Mouse (Mus musculus) hindbrain, embryonic 12.5 days (tissue): ENCODE measurements around the gene Atp5g1. TPM values are rescaled to one million over a fixed set of nuclear protein-coding genes. Genes with fewer than 3 reads are reported as not detected.

Experiments
- ATAC-seq: fragments of 200-750 bp; cut with Nextera tagmentation; 2 replicates; pipeline ENCODE4 v1.8.0; 2017; ENCODE audit warnings: moderate TSS enrichment; ENCODE audit not compliant: low FRiP score
- H3K27ac ChIP-seq: fragments of 300-500 bp; sonication (generic); 2 replicates; pipeline ENCODE4 v1.5.1; 2016; ENCODE audit warnings: mild to moderate bottlenecking
- H3K27me3 ChIP-seq: fragments of 300-500 bp; sonication (generic); 2 replicates; pipeline ENCODE4 v1.6.1; 2016; ENCODE audit warnings: mild to moderate bottlenecking
- H3K36me3 ChIP-seq: fragments of 300-500 bp; sonication (generic); 2 replicates; pipeline ENCODE4 v1.6.1; 2016; ENCODE audit warnings: mild to moderate bottlenecking
- H3K4me1 ChIP-seq: fragments of 300-500 bp; sonication (generic); 2 replicates; pipeline ENCODE4 v1.6.1; 2016
- H3K4me2 ChIP-seq: fragments of 300-500 bp; sonication (generic); replicated peaks from 2 replicates; pipeline ENCODE4 v1.6.1; 2016; ENCODE audit warnings: mild to moderate bottlenecking
- H3K4me3 ChIP-seq: fragments of 300-500 bp; sonication (generic); 2 replicates; pipeline ENCODE4 v1.5.1; 2016; ENCODE audit warnings: mild to moderate bottlenecking
- H3K9ac ChIP-seq: fragments of 300-500 bp; sonication (generic); 2 replicates; pipeline ENCODE4 v1.6.1; 2016; ENCODE audit warnings: mild to moderate bottlenecking, moderate library complexity
- H3K9me3 ChIP-seq: fragments of 300-500 bp; sonication (generic); replicated peaks from 2 replicates; pipeline ENCODE4 v1.6.1; 2016; ENCODE audit warnings: mild to moderate bottlenecking
- WGBS: fragments of 180-500 bp; shearing (Covaris S2); methylation state at CpG from one replicate; pipeline ENCODE4 v1.1.7; 2016; 5-methylcytosine and 5-hydroxymethylcytosine counted together
- polyA plus RNA-seq: library from polyadenylated mRNA; unstranded; fragments of >200 nt; fragmentation: Nextera tagmentation; extraction: Ambion mirVana; gene quantifications from 2 replicates; pipeline ENCODE4 v1.2.1, GENCODE M21; 2016

The Atp5g1 gene
- polyA plus RNA-seq, 1 experiment from 2014 or later: 424 TPM

DNA sequence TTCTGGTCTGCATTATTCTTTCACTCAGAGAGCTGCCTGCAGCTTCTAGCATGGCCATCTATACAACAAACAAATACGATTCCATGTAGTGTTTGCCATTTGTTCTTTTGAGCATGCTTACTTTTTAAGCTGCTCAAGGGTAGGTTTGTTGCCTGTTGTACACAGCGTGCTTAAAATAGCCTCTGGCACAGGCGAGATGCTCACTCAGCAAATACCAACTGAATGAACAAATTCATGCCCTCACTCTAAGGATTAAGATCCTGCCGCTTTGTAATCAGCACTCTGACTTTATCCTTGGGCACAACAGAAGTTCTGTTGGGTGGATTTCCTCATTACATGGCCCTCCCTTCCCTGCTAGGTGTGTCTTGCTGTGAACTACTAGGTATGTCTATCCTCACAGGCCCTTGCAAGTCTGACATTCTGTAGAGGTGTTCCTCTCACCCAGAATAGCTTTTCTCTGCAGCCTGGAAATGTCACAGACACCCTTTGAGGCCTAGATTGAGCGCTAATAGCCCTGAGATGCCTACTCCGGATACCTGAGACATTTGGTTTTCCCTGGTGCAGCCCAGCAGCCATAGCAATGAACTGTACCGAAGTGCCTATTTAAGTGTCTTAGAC lies 17.3 kb upstream of the Atp5g1 start:
- no peak overlapping the region for H3K9ac ChIP-seq
- WGBS: 46% methylated on average over 7 of the region's 7 CpGs
- H3K27me3 ChIP-seq: peaks cover 6% of the 10 kb centered on the region; the same call in 1 of the 2 replicates
- no peaks in the 10 kb centered on the region; the same call in 1 of the 2 replicates for H3K9me3 ChIP-seq
- no peak overlapping the region for H3K4me2 ChIP-seq
- H3K27ac ChIP-seq: no peak overlapping the region
- ATAC-seq: no peak
- no peaks in the 10 kb centered on the region for H3K36me3 ChIP-seq
- no peak overlapping the region for H3K4me3 ChIP-seq
- H3K4me1 ChIP-seq: no peaks in the 10 kb centered on the region

DNA sequence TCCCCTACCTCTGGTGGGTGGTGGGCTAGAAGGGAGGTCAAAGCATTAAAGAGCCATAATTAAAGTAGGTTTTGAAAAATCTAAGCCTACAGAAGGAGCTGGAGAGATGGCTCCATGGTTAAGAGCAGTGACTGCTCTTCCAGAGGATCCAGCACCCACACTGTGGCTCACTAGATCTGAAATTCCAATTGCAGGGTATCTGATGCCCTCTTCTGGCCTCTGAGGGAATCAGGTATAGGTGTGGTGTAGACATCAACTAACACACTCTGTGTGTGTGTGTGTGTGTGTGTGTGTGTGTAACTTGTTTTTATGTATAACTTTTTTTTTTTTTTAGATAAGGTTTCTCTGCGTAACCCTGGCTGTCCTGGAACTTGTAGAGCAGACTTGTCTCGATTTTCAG lies 15.6 kb upstream of the Atp5g1 start:
- H3K27ac ChIP-seq: no peak overlapping the region
- 49% methylated on average over 2 of the region's 2 CpGs for WGBS
- peaks cover 6% of the 10 kb centered on the region; the same call in 1 of the 2 replicates for H3K27me3 ChIP-seq
- ATAC-seq: no peak
- no peak overlapping the region for H3K9ac ChIP-seq
- H3K4me3 ChIP-seq: no peak overlapping the region
- H3K4me2 ChIP-seq: no peak overlapping the region
- H3K36me3 ChIP-seq: no peaks in the 10 kb centered on the region
- H3K9me3 ChIP-seq: no peaks in the 10 kb centered on the region; the same call in 1 of the 2 replicates
- no peaks in the 10 kb centered on the region for H3K4me1 ChIP-seq

DNA sequence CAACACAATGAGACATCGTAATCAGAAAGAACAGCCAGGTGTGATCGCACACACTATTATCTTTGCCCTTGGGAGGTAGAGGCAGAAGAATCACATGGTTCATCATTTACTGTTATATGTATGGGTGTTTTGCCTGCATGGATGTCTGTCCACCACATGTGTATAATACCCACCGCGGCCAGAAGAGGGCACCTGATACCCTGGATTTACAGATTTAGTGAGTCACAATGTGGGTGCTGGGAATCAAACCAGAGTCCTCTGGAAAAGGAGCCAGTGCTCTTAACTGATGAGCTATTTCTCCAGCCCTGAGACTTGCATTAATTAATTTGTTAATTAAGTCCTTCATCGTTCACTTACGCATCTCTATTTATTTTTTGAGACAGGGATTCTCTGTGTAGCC lies 12.5 kb upstream of the Atp5g1 start:
- Histone ChIP-seq H3K27me3 (peaks cover 9% of the 10 kb centered on the region; the same call in 1 of the 2 replicates), H3K9me3 (no peaks in the 10 kb centered on the region; the same call in 1 of the 2 replicates), H3K4me3 (no peak overlapping the region), H3K9ac (no peak overlapping the region), H3K4me2 (no peak overlapping the region), H3K4me1 (no peaks in the 10 kb centered on the region), H3K27ac (no peak overlapping the region), H3K36me3 (no peaks in the 10 kb centered on the region)
- 90% methylated on average over 6 of the region's 6 CpGs for WGBS
- no peak for ATAC-seq

DNA sequence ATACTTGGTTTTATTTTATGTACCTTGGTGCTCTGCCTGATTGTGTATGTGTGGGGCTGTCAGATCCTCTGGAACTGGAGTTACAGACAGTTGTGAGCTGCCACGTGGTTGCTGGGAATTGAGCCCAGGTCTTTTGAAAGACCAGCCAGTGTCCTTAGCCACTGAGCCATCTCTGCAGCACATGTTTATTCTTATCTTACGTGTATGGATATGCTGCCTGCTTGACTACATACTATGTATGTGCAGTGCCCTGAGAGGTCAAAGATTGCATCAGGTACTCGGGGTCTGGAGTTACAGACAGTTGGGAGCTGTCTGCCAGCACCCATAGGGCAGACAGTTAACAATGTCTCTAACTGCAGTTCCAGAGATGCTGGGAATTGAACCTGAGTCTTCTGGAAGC lies 7.2 kb upstream of the Atp5g1 start:
- no peak overlapping the region for H3K9ac ChIP-seq
- no peaks in the 10 kb centered on the region for H3K36me3 ChIP-seq
- no peak overlapping the region for H3K4me2 ChIP-seq
- H3K27me3 ChIP-seq: peaks cover 5% of the 10 kb centered on the region; the same call in 1 of the 2 replicates
- no peak for ATAC-seq
- no peak overlapping the region for H3K27ac ChIP-seq
- WGBS: 73% methylated on average over 3 of the region's 3 CpGs
- H3K9me3 ChIP-seq: no peaks in the 10 kb centered on the region; the same call in 1 of the 2 replicates
- no peak overlapping the region for H3K4me3 ChIP-seq
- no peaks in the 10 kb centered on the region for H3K4me1 ChIP-seq

DNA sequence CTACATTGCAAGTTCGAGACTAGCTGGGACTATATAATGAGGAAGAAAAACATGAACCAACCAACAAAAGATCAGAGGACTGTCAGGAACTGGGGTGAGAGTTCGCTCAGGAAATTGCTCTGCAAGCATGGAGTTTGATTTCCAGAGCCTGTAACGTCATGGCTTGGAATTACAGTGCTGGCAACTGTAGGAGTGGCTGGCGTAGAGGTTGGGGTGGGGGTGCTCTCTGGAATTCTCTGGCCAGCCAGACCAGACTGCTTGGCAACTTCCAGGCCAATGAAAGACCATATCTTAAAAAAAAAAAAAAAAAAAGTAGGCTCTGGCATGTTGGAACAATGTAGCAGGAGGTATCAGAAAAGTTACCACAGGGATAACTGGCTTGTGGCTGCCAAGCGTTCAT lies 5.3 kb upstream of the Atp5g1 start:
- no peak overlapping the region for H3K9ac ChIP-seq
- no peak for ATAC-seq
- H3K27ac ChIP-seq: no peak overlapping the region
- H3K4me1 ChIP-seq: no peaks in the 10 kb centered on the region
- H3K4me2 ChIP-seq: no peak overlapping the region
- H3K27me3 ChIP-seq: peaks cover 5% of the 10 kb centered on the region; the same call in 1 of the 2 replicates
- no peaks in the 10 kb centered on the region for H3K36me3 ChIP-seq
- no peak overlapping the region for H3K4me3 ChIP-seq
- no peaks in the 10 kb centered on the region for H3K9me3 ChIP-seq
- 82% methylated on average over 5 of the region's 5 CpGs for WGBS

DNA sequence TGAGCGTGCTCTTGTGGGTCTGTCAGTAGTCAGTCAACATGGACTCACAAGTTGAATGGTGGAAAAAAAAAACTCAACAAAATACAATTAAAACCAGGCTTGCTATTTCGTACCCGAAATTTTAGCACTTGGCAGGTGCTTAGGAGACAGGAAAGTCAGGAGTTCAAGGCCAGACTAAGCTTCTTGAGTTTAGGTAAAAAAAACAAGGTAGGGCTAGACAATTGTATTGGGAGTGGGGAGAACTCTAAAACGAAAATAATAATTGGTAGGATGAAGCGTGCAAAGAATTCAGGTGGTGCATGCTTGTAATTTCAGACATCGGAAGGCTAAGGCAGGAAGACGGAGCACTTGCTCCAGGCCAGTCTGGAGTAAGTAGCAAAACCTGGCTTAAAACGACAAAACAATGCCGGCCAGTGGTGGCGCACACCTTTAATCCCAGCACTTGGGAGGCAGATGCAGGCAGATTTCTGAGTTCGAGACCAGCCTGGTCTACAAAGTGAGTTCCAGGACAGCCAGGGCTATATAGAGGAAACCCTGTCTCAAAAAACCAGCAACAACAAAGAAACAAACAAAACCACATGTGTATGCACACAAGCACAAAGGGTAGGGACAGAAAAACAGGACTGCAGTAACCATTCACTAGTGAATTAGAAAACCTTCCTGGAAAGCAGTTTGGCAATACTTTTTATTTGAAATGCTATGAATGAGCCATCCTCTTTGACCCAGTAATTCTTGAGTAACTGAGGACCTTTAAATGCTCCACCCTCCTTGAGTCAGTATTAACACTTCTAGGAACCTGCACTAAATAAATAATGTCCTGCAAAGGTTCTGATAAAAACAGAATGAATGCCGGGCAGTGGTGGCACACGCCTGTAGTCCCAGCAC lies 993 bp upstream of the Atp5g1 start:
- Histone ChIP-seq H3K27me3 (no peaks in the 10 kb centered on the region), H3K27ac (peak overlapping the region; percentile 36), H3K36me3 (peaks cover 10% of the 10 kb centered on the region), H3K4me3 (peak overlapping the region; percentile 81), H3K4me1 (peaks cover 13% of the 10 kb centered on the region), H3K9ac (no peak overlapping the region), H3K9me3 (no peaks in the 10 kb centered on the region), H3K4me2 (peak overlapping the region; percentile 43)
- no peak for ATAC-seq
- 66% methylated on average over 13 of the region's 13 CpGs for WGBS

DNA sequence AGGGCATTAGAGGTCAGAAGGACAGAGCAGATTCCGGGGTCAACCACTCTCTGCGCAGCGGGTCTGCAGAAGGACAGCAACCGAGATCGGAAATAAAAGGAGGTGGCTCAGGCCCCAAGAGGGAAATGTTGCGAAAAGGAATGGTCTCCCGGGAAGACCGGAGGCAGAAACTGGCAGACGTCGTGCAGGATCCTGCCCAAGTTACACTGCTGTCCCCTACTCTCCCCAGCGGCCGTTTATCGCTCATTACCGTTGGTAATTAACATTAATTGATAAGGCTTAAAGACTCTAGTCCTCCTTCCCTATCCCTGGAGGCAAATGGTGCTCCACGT lies 327 bp downstream of the Atp5g1 start:
- H3K9me3 ChIP-seq: no peaks in the 10 kb centered on the region
- under 1% methylated on average over 15 of the region's 15 CpGs for WGBS
- H3K4me3 ChIP-seq: peak overlapping the region; percentile 81
- H3K27me3 ChIP-seq: no peaks in the 10 kb centered on the region
- H3K36me3 ChIP-seq: peaks cover 15% of the 10 kb centered on the region
- ATAC-seq: peak; percentile 2; the same call in 1 of the 2 replicates
- H3K4me1 ChIP-seq: peaks cover 13% of the 10 kb centered on the region
- H3K27ac ChIP-seq: peak overlapping the region; percentile 73
- H3K4me2 ChIP-seq: peak overlapping the region; percentile 93
- H3K9ac ChIP-seq: peak overlapping the region; percentile 79

DNA sequence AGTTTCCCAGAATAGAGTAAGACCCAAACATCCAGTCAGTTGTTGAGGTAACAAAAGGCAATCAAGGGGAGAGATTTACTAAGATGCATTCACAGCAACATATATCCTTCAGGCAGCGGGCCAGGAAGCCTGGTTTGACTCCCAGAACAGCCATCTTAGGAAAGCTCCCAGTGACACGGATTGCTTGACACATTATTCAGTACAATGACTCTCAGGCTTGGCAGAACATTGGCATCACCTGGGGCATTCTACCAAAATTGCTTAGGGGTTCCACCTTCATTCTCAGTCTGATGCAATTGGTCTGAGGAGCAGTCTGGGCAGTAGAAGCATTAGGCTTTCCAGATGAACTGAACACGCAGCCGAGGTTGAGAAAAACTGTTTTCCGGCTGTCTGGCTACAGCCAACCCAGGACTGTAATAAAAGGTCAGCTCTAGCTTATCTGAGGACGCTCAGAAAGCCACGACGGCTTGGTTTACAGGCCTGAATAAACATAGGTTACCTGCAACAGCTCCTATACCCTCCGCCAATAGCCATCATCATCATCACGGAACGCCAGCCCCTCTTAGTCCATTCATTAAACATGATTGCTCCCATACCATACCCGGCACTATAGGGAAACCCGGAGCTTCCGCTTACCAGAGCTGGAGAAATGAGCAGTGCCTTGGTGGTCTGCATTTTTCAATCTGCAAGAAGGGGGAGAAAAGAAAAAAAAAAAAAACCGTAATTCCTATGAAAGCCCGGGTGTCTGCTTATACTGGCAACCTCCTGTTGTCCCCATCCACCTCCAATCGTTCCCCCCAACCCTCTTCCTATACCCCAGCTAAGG lies 906 bp downstream of the Atp5g1 start:
- Histone ChIP-seq H3K9ac (peak overlapping the region; percentile 79), H3K36me3 (peaks cover 15% of the 10 kb centered on the region), H3K4me2 (peak overlapping the region; percentile 93), H3K27me3 (no peaks in the 10 kb centered on the region), H3K9me3 (no peaks in the 10 kb centered on the region), H3K27ac (peak overlapping the region; percentile 73), H3K4me1 (peaks cover 13% of the 10 kb centered on the region), H3K4me3 (peak overlapping the region; percentile 81)
- no peak for ATAC-seq
- 26% methylated on average over 17 of the region's 17 CpGs for WGBS

DNA sequence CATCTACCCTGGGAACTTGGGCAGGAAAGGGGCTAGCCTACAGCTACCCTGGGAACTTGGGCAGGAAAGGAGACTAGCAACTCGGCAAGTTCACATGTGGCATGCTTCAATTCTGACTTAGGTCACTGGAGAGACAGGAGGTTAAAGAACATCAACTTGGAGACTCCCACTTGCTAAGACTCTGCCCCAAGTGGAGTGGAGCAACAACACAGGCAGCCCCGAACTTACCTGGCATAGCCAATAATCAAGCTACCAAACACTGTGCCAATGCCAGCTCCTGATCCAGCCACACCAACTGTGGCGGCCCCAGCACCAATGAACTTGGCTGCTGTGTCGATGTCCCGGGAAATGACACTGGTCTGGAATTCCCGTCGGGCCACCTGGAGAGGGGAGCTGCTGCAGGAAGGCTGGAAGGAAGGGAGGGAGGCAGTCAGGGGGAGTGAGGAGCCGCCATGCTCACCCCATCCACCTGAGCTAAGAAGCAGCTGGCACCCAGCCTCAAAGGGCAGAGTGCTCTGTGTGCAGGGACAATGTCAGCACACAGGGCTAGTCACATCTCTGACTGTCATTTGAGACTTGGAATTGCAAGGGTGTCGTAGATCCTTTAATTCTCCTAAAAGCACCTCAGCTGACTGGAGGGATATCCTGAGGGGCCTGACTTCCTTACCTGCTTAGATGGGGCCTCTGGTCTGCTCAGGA lies 2.0 kb downstream of the Atp5g1 start:
- no peaks in the 10 kb centered on the region for H3K27me3 ChIP-seq
- WGBS: 82% methylated on average over 9 of the region's 9 CpGs
- no peak overlapping the region for H3K4me3 ChIP-seq
- H3K9ac ChIP-seq: no peak overlapping the region
- H3K27ac ChIP-seq: no peak overlapping the region
- no peaks in the 10 kb centered on the region for H3K9me3 ChIP-seq
- peaks cover 15% of the 10 kb centered on the region for H3K36me3 ChIP-seq
- H3K4me2 ChIP-seq: no peak overlapping the region
- H3K4me1 ChIP-seq: peaks cover 13% of the 10 kb centered on the region
- ATAC-seq: no peak

DNA sequence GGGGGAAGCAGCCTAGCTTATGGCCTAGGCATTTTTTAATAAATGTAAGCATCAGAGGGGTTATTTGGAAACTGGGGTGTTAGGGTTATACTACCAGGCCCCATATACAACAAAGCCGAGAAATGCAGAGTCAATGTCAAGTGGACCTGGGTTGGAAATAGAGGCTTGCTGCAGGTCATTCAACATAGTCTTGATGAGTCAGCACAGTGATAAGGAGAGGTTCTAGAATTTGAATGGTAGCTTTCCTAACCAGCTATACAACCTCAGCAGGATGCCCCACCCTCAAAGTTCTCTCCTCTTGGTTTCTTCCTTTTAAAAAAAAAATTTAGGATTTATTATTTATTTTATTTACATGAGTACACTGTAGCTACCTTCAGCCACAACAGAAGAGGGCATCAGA lies 4.5 kb downstream of the Atp5g1 start:
- no peak overlapping the region for H3K27ac ChIP-seq
- H3K4me1 ChIP-seq: peaks cover 13% of the 10 kb centered on the region
- WGBS: 97% methylated on average over 1 of the region's 1 CpGs
- ATAC-seq: no peak
- no peak overlapping the region for H3K9ac ChIP-seq
- no peak overlapping the region for H3K4me3 ChIP-seq
- no peak overlapping the region for H3K4me2 ChIP-seq
- H3K9me3 ChIP-seq: no peaks in the 10 kb centered on the region
- H3K36me3 ChIP-seq: peaks cover 15% of the 10 kb centered on the region
- no peaks in the 10 kb centered on the region for H3K27me3 ChIP-seq

DNA sequence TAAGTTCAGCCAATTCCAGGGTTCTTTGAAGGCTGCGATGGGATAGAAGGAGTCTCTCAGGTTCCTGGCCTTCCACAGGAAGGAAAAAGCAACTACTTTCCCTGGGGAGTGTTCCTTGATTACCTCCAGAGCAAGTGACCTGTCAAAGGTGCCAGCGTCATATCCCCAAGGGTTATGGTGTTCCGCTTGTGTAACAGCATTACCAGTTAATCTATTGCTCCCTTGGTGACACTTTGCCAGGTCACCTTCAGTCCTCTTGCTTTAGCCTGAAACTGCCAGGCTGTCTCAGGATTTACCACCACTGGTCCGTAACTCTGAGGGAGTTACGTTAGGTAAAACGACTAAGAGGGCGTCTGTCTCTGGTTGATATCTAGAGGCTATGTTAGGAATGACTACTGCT lies 5.1 kb downstream of the Atp5g1 start:
- Histone ChIP-seq H3K27ac (no peak overlapping the region), H3K27me3 (no peaks in the 10 kb centered on the region), H3K9me3 (no peaks in the 10 kb centered on the region), H3K4me2 (no peak overlapping the region), H3K4me3 (no peak overlapping the region), H3K36me3 (peaks cover 15% of the 10 kb centered on the region), H3K9ac (no peak overlapping the region), H3K4me1 (peaks cover 16% of the 10 kb centered on the region)
- no peak for ATAC-seq
- 90% methylated on average over 7 of the region's 7 CpGs for WGBS
